Mouse (Mus musculus) neural tube, embryonic 14.5 days (tissue): ENCODE measurements at regions not wholly inside any gene's neighbourhood (a gene's known extent, or its start where the extent isn't known, plus 50 kb on each side); places are given as distances from the start of the nearest gene placed in this dataset.

Experiments used
- ATAC-seq: fragments of 200-750 bp; cut with Nextera tagmentation; 2 replicates; pipeline ENCODE4 v1.8.0; 2017; ENCODE audit warnings: low read depth, mild to moderate bottlenecking, moderate TSS enrichment, moderate library complexity
- H3K27ac ChIP-seq: fragments of 300-500 bp; sonication (generic); 2 replicates; pipeline ENCODE4 v1.5.1; 2014; ENCODE audit warnings: low read depth, mild to moderate bottlenecking, control low read depth, low read length, moderate library complexity, mixed read lengths
- H3K27me3 ChIP-seq: fragments of 300-500 bp; sonication (generic); 2 replicates; pipeline ENCODE4 v1.6.1; 2014; ENCODE audit warnings: low read length; ENCODE audit not compliant: control insufficient read depth, insufficient read depth
- H3K36me3 ChIP-seq: fragments of 300-500 bp; sonication (generic); 2 replicates; pipeline ENCODE4 v1.6.1; 2014; ENCODE audit warnings: low read length, mixed read lengths; ENCODE audit not compliant: control insufficient read depth, insufficient read depth
- H3K4me1 ChIP-seq: fragments of 300-500 bp; sonication (generic); 2 replicates; pipeline ENCODE4 v1.6.1; 2014; ENCODE audit warnings: low read length; ENCODE audit not compliant: control insufficient read depth, insufficient read depth
- H3K4me2 ChIP-seq: fragments of 300-500 bp; sonication (generic); 2 replicates; pipeline ENCODE4 v1.6.1; 2014; ENCODE audit warnings: mild to moderate bottlenecking, low read depth, low read length, control low read depth
- H3K4me3 ChIP-seq: fragments of 300-500 bp; sonication (generic); 2 replicates; pipeline ENCODE4 v1.5.1; 2014; ENCODE audit warnings: low read depth, low read length, control low read depth, mixed read lengths
- H3K9ac ChIP-seq: fragments of 300-500 bp; sonication (generic); replicated peaks from 2 replicates; pipeline ENCODE4 v1.6.1; 2014; ENCODE audit warnings: low read depth, mild to moderate bottlenecking, control low read depth, low read length, mixed read lengths
- H3K9me3 ChIP-seq: fragments of 300-500 bp; sonication (generic); 2 replicates; pipeline ENCODE4 v1.6.1; 2016; ENCODE audit warnings: low read length; ENCODE audit not compliant: control insufficient read depth
- WGBS: fragments of 180-500 bp; shearing (Covaris S2); extraction: QIAGEN DNeasy Blood & Tissue Kit; methylation state at CpG from one replicate; pipeline ENCODE4 v1.1.7; 2014; 5-methylcytosine and 5-hydroxymethylcytosine counted together

- WGBS: 72% methylated on average over 6 of the region's 6 CpGs
- H3K27ac ChIP-seq: no peak overlapping the region
- no peaks in the 10 kb centered on the region for H3K27me3 ChIP-seq
- no peaks in the 10 kb centered on the region for H3K9me3 ChIP-seq
- no peaks in the 10 kb centered on the region for H3K36me3 ChIP-seq
- no peak for ATAC-seq
- no peaks in the 10 kb centered on the region for H3K4me1 ChIP-seq
- no peak overlapping the region for H3K4me2 ChIP-seq
- no peak overlapping the region for H3K9ac ChIP-seq
- H3K4me3 ChIP-seq: no peak overlapping the region
Observed at GRCm38 (mm10) chr4:35356051-35356450, 130.1 kb upstream of the C9orf72 start.

- H3K27me3 ChIP-seq: no peaks in the 10 kb centered on the region
- H3K9ac ChIP-seq: no peak overlapping the region
- WGBS: 52% methylated on average over 14 of the region's 14 CpGs
- H3K27ac ChIP-seq: no peak overlapping the region
- H3K4me2 ChIP-seq: no peak overlapping the region
- H3K36me3 ChIP-seq: no peaks in the 10 kb centered on the region
- H3K4me3 ChIP-seq: no peak overlapping the region
- ATAC-seq: peak; percentile 70; the same call in 1 of the 2 replicates
- H3K9me3 ChIP-seq: no peaks in the 10 kb centered on the region
- H3K4me1 ChIP-seq: no peaks in the 10 kb centered on the region
Observed at GRCm38 (mm10) chr4:35354046-35354445, 128.1 kb upstream of the C9orf72 start.

- no peak overlapping the region for H3K4me3 ChIP-seq
- no peak for ATAC-seq
- H3K4me1 ChIP-seq: no peaks in the 10 kb centered on the region
- no peaks in the 10 kb centered on the region for H3K9me3 ChIP-seq
- 78% methylated on average over 1 of the region's 1 CpGs for WGBS
- H3K4me2 ChIP-seq: no peak overlapping the region
- H3K27ac ChIP-seq: no peak overlapping the region
- no peaks in the 10 kb centered on the region for H3K27me3 ChIP-seq
- no peaks in the 10 kb centered on the region for H3K36me3 ChIP-seq
- no peak overlapping the region for H3K9ac ChIP-seq
Observed at GRCm38 (mm10) chr4:35352606-35353005, 126.6 kb upstream of the C9orf72 start.

GRCm38 (mm10) chr4:35350465-35350864 is 124.5 kb upstream of the C9orf72 start:
- H3K4me1 ChIP-seq: no peaks in the 10 kb centered on the region
- H3K9ac ChIP-seq: no peak overlapping the region
- no peak overlapping the region for H3K4me3 ChIP-seq
- WGBS: 79% methylated on average over 3 of the region's 3 CpGs
- ATAC-seq: no peak
- no peak overlapping the region for H3K27ac ChIP-seq
- no peaks in the 10 kb centered on the region for H3K27me3 ChIP-seq
- no peak overlapping the region for H3K4me2 ChIP-seq
- no peaks in the 10 kb centered on the region for H3K9me3 ChIP-seq
- H3K36me3 ChIP-seq: no peaks in the 10 kb centered on the region

GRCm38 (mm10) chr4:35347609-35348008 is 121.6 kb upstream of the C9orf72 start:
- Histone ChIP-seq H3K9me3 (no peaks in the 10 kb centered on the region), H3K4me2 (no peak overlapping the region), H3K9ac (no peak overlapping the region), H3K27me3 (no peaks in the 10 kb centered on the region), H3K27ac (no peak overlapping the region), H3K4me1 (no peaks in the 10 kb centered on the region), H3K36me3 (no peaks in the 10 kb centered on the region), H3K4me3 (no peak overlapping the region)
- no peak for ATAC-seq
- WGBS: 97% methylated on average over 3 of the region's 3 CpGs

- ATAC-seq: no peak
- Histone ChIP-seq H3K4me3 (no peak overlapping the region), H3K9me3 (no peaks in the 10 kb centered on the region), H3K36me3 (no peaks in the 10 kb centered on the region), H3K27ac (no peak overlapping the region), H3K4me1 (no peaks in the 10 kb centered on the region), H3K9ac (no peak overlapping the region), H3K27me3 (no peaks in the 10 kb centered on the region), H3K4me2 (no peak overlapping the region)
- 88% methylated on average over 1 of the region's 1 CpGs for WGBS
Observed at GRCm38 (mm10) chr4:35343751-35344150, 117.8 kb upstream of the C9orf72 start.

GRCm38 (mm10) chr4:35331161-35331560 is 105.2 kb upstream of the C9orf72 start:
- Histone ChIP-seq H3K27me3 (no peaks in the 10 kb centered on the region), H3K9me3 (no peaks in the 10 kb centered on the region), H3K4me1 (no peaks in the 10 kb centered on the region), H3K27ac (no peak overlapping the region), H3K4me3 (no peak overlapping the region), H3K9ac (no peak overlapping the region), H3K4me2 (no peak overlapping the region), H3K36me3 (no peaks in the 10 kb centered on the region)
- 93% methylated on average over 1 of the region's 1 CpGs for whole genome bisulfite sequencing
- ATAC-seq: no peak

GRCm38 (mm10) chr4:35325300-35325699 is 99.3 kb upstream of the C9orf72 start:
- Histone ChIP-seq H3K27ac (no peak overlapping the region), H3K9ac (no peak overlapping the region), H3K9me3 (no peaks in the 10 kb centered on the region), H3K4me1 (no peaks in the 10 kb centered on the region), H3K27me3 (no peaks in the 10 kb centered on the region), H3K36me3 (no peaks in the 10 kb centered on the region), H3K4me2 (no peak overlapping the region), H3K4me3 (no peak overlapping the region)
- no peak for ATAC-seq

GRCm38 (mm10) chr4:35322432-35323173 is 96.6 kb upstream of the C9orf72 start:
- no peaks in the 10 kb centered on the region for H3K27me3 ChIP-seq
- no peaks in the 10 kb centered on the region for H3K9me3 ChIP-seq
- 95% methylated on average over 2 of the region's 2 CpGs for WGBS
- no peak for ATAC-seq
- no peak overlapping the region for H3K9ac ChIP-seq
- no peak overlapping the region for H3K4me2 ChIP-seq
- no peak overlapping the region for H3K27ac ChIP-seq
- no peak overlapping the region for H3K4me3 ChIP-seq
- no peaks in the 10 kb centered on the region for H3K4me1 ChIP-seq
- H3K36me3 ChIP-seq: no peaks in the 10 kb centered on the region
